Mouse (Mus musculus) embryonic fibroblast, embryonic 13.5 days (primary cell): ENCODE measurements around the gene Lpcat3.

Experiments
- CTCF ChIP-seq: IDR thresholded peaks from 2 replicates; pipeline ENCODE4 v1.5.1; 2011; ENCODE audit warnings: mild to moderate bottlenecking, control low read depth, low read length, moderate library complexity, borderline replicate concordance; ENCODE audit not compliant: insufficient read depth
- POLR2A ChIP-seq: IDR thresholded peaks from 2 replicates; pipeline ENCODE4 v1.6.1; 2011; ENCODE audit warnings: low read depth, mild to moderate bottlenecking, control low read depth, low read length, moderate library complexity

- TF ChIP-seq CTCF (no peak), POLR2A (no peak)
These were observed 61.6 kb downstream of the Lpcat3 start for GRCm38 (mm10) chr6:124724472-124724871.
